Mouse (Mus musculus) liver, adult 2 months (tissue): ENCODE results near the gene Gm42906.

Experiments used
- CTCF ChIP-seq: fragments of 200-500 bp; IDR thresholded peaks from 2 replicates; pipeline ENCODE4 v1.5.1; 2011; ENCODE audit warnings: low read depth, low read length, control low read depth
- POLR2A ChIP-seq: fragments of 200-500 bp; IDR thresholded peaks from 2 replicates; pipeline ENCODE4 v1.6.1; 2011; ENCODE audit warnings: low read length, control low read depth; ENCODE audit not compliant: insufficient read depth; ENCODE audit errors: extremely low read depth

GRCm38 (mm10) chr5:151127298-151127717, 300.7 kb downstream of the Gm42906 start:
- TF ChIP-seq CTCF (no peak), POLR2A (no peak)
